Mouse (Mus musculus) T-cell, adult 2 months (primary cell): Measurements from ENCODE around the gene Mapk12.
A peak's percentile ranks its signal among the peaks of the same experiment; 100 is the strongest.

Experiments used
- DNase-seq: peaks from one replicate; pipeline ENCODE4 v3.0.0; 2022; ENCODE audit warnings: low spot score

The Mapk12 gene

GRCm38 (mm10) chr15:89092181-89092580, 48.3 kb downstream of the Mapk12 start:
- no peak for DNase-seq

GRCm38 (mm10) chr15:89090662-89091061, 49.8 kb downstream of the Mapk12 start:
- no peak for DNase-seq

- no peak for DNase-seq
Observed at GRCm38 (mm10) chr15:89089248-89090051, 51.1 kb downstream of the Mapk12 start.

- DNase-seq = peak; percentile 68
Observed at GRCm38 (mm10) chr15:89088607-89089247, 51.8 kb downstream of the Mapk12 start, which contains the start of gene Selenoo. Gene Selenoo (plus strand): TSS chr15:89089084.

- DNase-seq = no peak
Observed at GRCm38 (mm10) chr15:89084826-89085225, 55.7 kb downstream of the Mapk12 start.

- no peak for DNase-seq
Observed at GRCm38 (mm10) chr15:89083906-89084305, 56.6 kb downstream of the Mapk12 start.
